In genomic region chr5:64595751-64596344, GRCm38 (mm10) we compare ENCODE assay signal across 13 mouse cellular contexts.
DNase-seq lines count a peak whose midpoint lies in the region; ATAC-seq lines count a peak whose summit lies in the region.
"Had no signal": no experiment of that assay in that cellular context is flagged by ENCODE, and none has a peak within 500 bp of the region (broad histone marks: within the 10 kb centered on the region; RNA-seq: fewer than 3 reads in every experiment).

No protein-coding gene starts in this region.

- ATAC-seq in forebrain, embryonic 12.5 days (ENCODE audit: low FRiP score): no peak
- ATAC-seq in intestine, embryonic 14.5 days (replicated peaks; ENCODE audit: low FRiP score, low TSS enrichment, low read depth): no peak
- ATAC-seq in intestine, embryonic 15.5 days: no peak
- no peak for ATAC-seq in embryonic facial prominence, embryonic 12.5 days (ENCODE audit: insufficient number of reproducible peaks, insufficient read depth, low FRiP score, low TSS enrichment)
- no peak for ATAC-seq in limb, embryonic 11.5 days (ENCODE audit: insufficient number of reproducible peaks, low FRiP score, low TSS enrichment, low read depth)
- ATAC-seq: liver, embryonic 12.5 days had no signal

- 69% methylated on average over 17 of the region's 17 CpGs for WGBS in forebrain, embryonic 10.5 days
- WGBS in forebrain, embryonic 12.5 days: 72% methylated on average over 17 of the region's 17 CpGs
- 58% methylated on average over 17 of the region's 17 CpGs for WGBS in intestine, embryonic 14.5 days
- WGBS in intestine, embryonic 15.5 days: 63% methylated on average over 17 of the region's 17 CpGs
- WGBS in embryonic facial prominence, embryonic 12.5 days: 15% methylated on average over 17 of the region's 17 CpGs
- WGBS in limb, embryonic 11.5 days: 6% methylated on average over 17 of the region's 17 CpGs

- no peak overlapping the region for H3K9ac ChIP-seq in forebrain, embryonic 12.5 days
- no peak overlapping the region for H3K9ac ChIP-seq in intestine, embryonic 14.5 days (ENCODE audit: low read length)
- H3K9ac ChIP-seq in intestine, embryonic 15.5 days: no peak overlapping the region
- no peak overlapping the region for H3K9ac ChIP-seq in embryonic facial prominence, embryonic 12.5 days
- no peak overlapping the region for H3K9ac ChIP-seq in limb, embryonic 11.5 days (ENCODE audit: low read length)
- H3K9ac ChIP-seq: hindbrain, embryonic 15.5 days; liver, embryonic 12.5 days had no signal

- no peaks in the 10 kb centered on the region for H3K27me3 ChIP-seq in forebrain, embryonic 10.5 days (ENCODE audit: poor library complexity, severe bottlenecking)
- H3K27me3 ChIP-seq in forebrain, embryonic 12.5 days: no peaks in the 10 kb centered on the region
- no peaks in the 10 kb centered on the region for H3K27me3 ChIP-seq in intestine, embryonic 14.5 days (replicated peaks; ENCODE audit: control insufficient read depth, insufficient read depth, low read length)
- no peaks in the 10 kb centered on the region for H3K27me3 ChIP-seq in intestine, embryonic 15.5 days (replicated peaks)
- no peaks in the 10 kb centered on the region for H3K27me3 ChIP-seq in embryonic facial prominence, embryonic 12.5 days
- H3K27me3 ChIP-seq in limb, embryonic 11.5 days (ENCODE audit: control insufficient read depth, insufficient read depth, low read length): no peaks in the 10 kb centered on the region
- H3K27me3 ChIP-seq: hindbrain, embryonic 15.5 days; liver, embryonic 12.5 days had no signal

- no peak overlapping the region for H3K4me2 ChIP-seq in forebrain, embryonic 12.5 days
- H3K4me2 ChIP-seq in intestine, embryonic 14.5 days (ENCODE audit: low read length): no peak overlapping the region
- no peak overlapping the region for H3K4me2 ChIP-seq in intestine, embryonic 15.5 days (replicated peaks)
- no peak overlapping the region; the same call in 1 of the 2 replicates for H3K4me2 ChIP-seq in embryonic facial prominence, embryonic 12.5 days (replicated peaks)
- peak overlapping the region; percentile 14; the same call in 1 of the 2 replicates for H3K4me2 ChIP-seq in limb, embryonic 11.5 days (ENCODE audit: low read depth, severe bottlenecking)
- H3K4me2 ChIP-seq: hindbrain, embryonic 15.5 days; liver, embryonic 12.5 days had no signal

- H3K9me3 ChIP-seq in forebrain, embryonic 10.5 days: no peaks in the 10 kb centered on the region
- no peaks in the 10 kb centered on the region for H3K9me3 ChIP-seq in forebrain, embryonic 12.5 days
- H3K9me3 ChIP-seq in intestine, embryonic 14.5 days (ENCODE audit: control insufficient read depth, low read length): no peaks in the 10 kb centered on the region
- no peaks in the 10 kb centered on the region for H3K9me3 ChIP-seq in intestine, embryonic 15.5 days
- no peaks in the 10 kb centered on the region for H3K9me3 ChIP-seq in embryonic facial prominence, embryonic 12.5 days
- no peaks in the 10 kb centered on the region for H3K9me3 ChIP-seq in limb, embryonic 11.5 days (ENCODE audit: control insufficient read depth, low read length)
- H3K9me3 ChIP-seq: hindbrain, embryonic 15.5 days; liver, embryonic 12.5 days had no signal

- H3K4me3 ChIP-seq in forebrain, embryonic 10.5 days: no peak overlapping the region
- H3K4me3 ChIP-seq in forebrain, embryonic 12.5 days (replicated peaks): no peak overlapping the region
- no peak overlapping the region for H3K4me3 ChIP-seq in intestine, embryonic 14.5 days (ENCODE audit: low read depth, low read length)
- H3K4me3 ChIP-seq in intestine, embryonic 15.5 days (replicated peaks): no peak overlapping the region
- H3K4me3 ChIP-seq in embryonic facial prominence, embryonic 12.5 days: no peak overlapping the region
- no peak overlapping the region for H3K4me3 ChIP-seq in limb, embryonic 11.5 days (ENCODE audit: low read depth, low read length)
- H3K4me3 ChIP-seq: hindbrain, embryonic 15.5 days; liver, embryonic 12.5 days had no signal

- peaks cover 60% of the 10 kb centered on the region for H3K4me1 ChIP-seq in forebrain, embryonic 10.5 days
- H3K4me1 ChIP-seq in forebrain, embryonic 12.5 days: peaks cover 29% of the 10 kb centered on the region
- H3K4me1 ChIP-seq in intestine, embryonic 14.5 days (replicated peaks; ENCODE audit: control insufficient read depth, insufficient read depth, low read length): peaks cover 15% of the 10 kb centered on the region
- H3K4me1 ChIP-seq in intestine, embryonic 15.5 days (replicated peaks): peaks cover 17% of the 10 kb centered on the region
- peaks cover 42% of the 10 kb centered on the region for H3K4me1 ChIP-seq in embryonic facial prominence, embryonic 12.5 days
- H3K4me1 ChIP-seq in limb, embryonic 11.5 days (ENCODE audit: control insufficient read depth, insufficient read depth, low read length): peaks cover 40% of the 10 kb centered on the region

- no peaks in the 10 kb centered on the region for H3K36me3 ChIP-seq in forebrain, embryonic 10.5 days (replicated peaks)
- no peaks in the 10 kb centered on the region for H3K36me3 ChIP-seq in forebrain, embryonic 12.5 days (replicated peaks)
- no peaks in the 10 kb centered on the region for H3K36me3 ChIP-seq in intestine, embryonic 14.5 days (ENCODE audit: control insufficient read depth, insufficient read depth, low read length)
- H3K36me3 ChIP-seq in intestine, embryonic 15.5 days: no peaks in the 10 kb centered on the region
- no peaks in the 10 kb centered on the region for H3K36me3 ChIP-seq in embryonic facial prominence, embryonic 12.5 days
- H3K36me3 ChIP-seq in limb, embryonic 11.5 days (ENCODE audit: control insufficient read depth, insufficient read depth, low read length): no peaks in the 10 kb centered on the region
- H3K36me3 ChIP-seq: hindbrain, embryonic 15.5 days; liver, embryonic 12.5 days had no signal

- no peak for DNase-seq in forebrain, embryonic 10.5 days (ENCODE audit: extremely low spot score, low spot score)
- DNase-seq in intestine, embryonic 14.5 days (ENCODE audit: low spot score): no peak
- peak; percentile 55 for DNase-seq in limb, embryonic 11.5 days (ENCODE audit: low spot score)
- no peak for DNase-seq in urinary bladder, adult 18-20 months (ENCODE audit: low spot score in 2 of 2)
- DNase-seq in right cerebral cortex, postnatal 36 days (ENCODE audit: low spot score in 2 of 2): no peak
- DNase-seq: cerebellum, adult 18-20 months; kidney, postnatal 14 days; layer of hippocampus, postnatal 36 days had no signal

- H3K27ac ChIP-seq in forebrain, embryonic 10.5 days: peak overlapping the region; percentile 26
- H3K27ac ChIP-seq in forebrain, embryonic 12.5 days: no peak overlapping the region
- H3K27ac ChIP-seq in intestine, embryonic 14.5 days (ENCODE audit: low read depth): 0 out of 2 replicates have a peak overlapping the region, but pooled peaks have one; percentile 16
- no peak overlapping the region for H3K27ac ChIP-seq in intestine, embryonic 15.5 days
- H3K27ac ChIP-seq in embryonic facial prominence, embryonic 12.5 days: peak overlapping the region; percentile 82
- H3K27ac ChIP-seq in limb, embryonic 11.5 days (replicated peaks; ENCODE audit: low read depth, low read length): peak overlapping the region; percentile 81
- H3K27ac ChIP-seq: hindbrain, embryonic 15.5 days; liver, embryonic 12.5 days had no signal

Comparison
In these comparisons a context has a peak if more than half of its experiments do, and no peak if none do; other contexts are left out.
1. H3K27ac ChIP-seq: peak in forebrain, embryonic 10.5 days (single experiment), intestine, embryonic 14.5 days (single experiment), embryonic facial prominence, embryonic 12.5 days (single experiment) and limb, embryonic 11.5 days (single experiment); none in forebrain, embryonic 12.5 days (single experiment) and intestine, embryonic 15.5 days (single experiment).